Mouse (Mus musculus) gastrocnemius, postnatal 14 days (tissue): ENCODE data around the gene Plekhm3. TPM values are rescaled to one million over a fixed set of nuclear protein-coding genes. Genes with fewer than 3 reads are reported as not detected.

ENCODE experiments used
- DNase-seq: peaks from one replicate; pipeline ENCODE4 v3.0.0; 2021; ENCODE audit warnings: mixed read lengths
- intact Hi-C: fragments of 180-260 bp; cut with DNase I; formaldehyde crosslinking; loops from one replicate; pipeline ENCODE4 v1.15.1; 2025; ENCODE audit warnings: low total_unique reads
- total RNA-seq, 2 experiments: library from RNA; stranded (reverse); gene quantifications; 2 replicates each; pipeline ENCODE4 v1.2.3; 2021

The Plekhm3 gene
- total RNA-seq, 2 experiments from 2014 or later = 3.9 to 5.1 TPM

GRCm38 (mm10) chr1:64886718-64887117 lies 69.9 kb downstream of the Plekhm3 start:
- no peak for DNase-seq
- intact Hi-C loops = no loop called here

GRCm38 (mm10) chr1:64885328-64885727 lies 71.3 kb downstream of the Plekhm3 start:
- DNase-seq = no peak
- intact Hi-C loops = no loop called here

GRCm38 (mm10) chr1:64884007-64884406 lies 72.6 kb downstream of the Plekhm3 start:
- peak; percentile 28 for DNase-seq
- intact Hi-C loops = no loop called here

- intact Hi-C loops = no loop called here
- no peak for DNase-seq
These were observed 76.0 kb downstream of the Plekhm3 start for GRCm38 (mm10) chr1:64880613-64881012.

- intact Hi-C loops = no loop called here
- no peak for DNase-seq
These were observed 77.8 kb downstream of the Plekhm3 start for GRCm38 (mm10) chr1:64878795-64879240.

GRCm38 (mm10) chr1:64876276-64876675 lies 80.3 kb downstream of the Plekhm3 start:
- intact Hi-C loops = no loop called here
- no peak for DNase-seq

- DNase-seq = no peak
- intact Hi-C loops = no loop called here
These were observed 80.9 kb downstream of the Plekhm3 start for GRCm38 (mm10) chr1:64875712-64876111.

GRCm38 (mm10) chr1:64875156-64875555 lies 81.5 kb downstream of the Plekhm3 start:
- intact Hi-C loops = no loop called here

GRCm38 (mm10) chr1:64871956-64872355 lies 84.7 kb downstream of the Plekhm3 start:
- intact Hi-C loops = no loop called here
- DNase-seq = no peak

More at GRCm38 (mm10) chr1:64875156-64875555, 81.5 kb downstream of the Plekhm3 start:
- DNase-seq = no peak

- DNase-seq = no peak
- intact Hi-C loops = no loop called here
These were observed 88.9 kb downstream of the Plekhm3 start for GRCm38 (mm10) chr1:64867684-64868083.

GRCm38 (mm10) chr1:64866140-64866539 lies 90.5 kb downstream of the Plekhm3 start:
- DNase-seq = no peak
- intact Hi-C loops = no loop called here

- intact Hi-C loops = no loop called here
- DNase-seq = no peak
These were observed 96.2 kb downstream of the Plekhm3 start for GRCm38 (mm10) chr1:64860235-64860920.

- intact Hi-C loops = no loop called here
- DNase-seq = no peak
These were observed 96.8 kb downstream of the Plekhm3 start for GRCm38 (mm10) chr1:64859826-64860225.

GRCm38 (mm10) chr1:64854835-64855234 lies 101.8 kb downstream of the Plekhm3 start:
- DNase-seq = no peak
- intact Hi-C loops = no loop called here

- DNase-seq = no peak
- intact Hi-C loops = no loop called here
These were observed 102.6 kb downstream of the Plekhm3 start for GRCm38 (mm10) chr1:64853738-64854730.

- intact Hi-C loops = no loop called here
- no peak for DNase-seq
These were observed 103.4 kb downstream of the Plekhm3 start for GRCm38 (mm10) chr1:64853244-64853643.

GRCm38 (mm10) chr1:64852272-64852671 lies 104.4 kb downstream of the Plekhm3 start:
- intact Hi-C loops = no loop called here
- no peak for DNase-seq

- intact Hi-C loops = no loop called here
- no peak for DNase-seq
These were observed 106.3 kb downstream of the Plekhm3 start for GRCm38 (mm10) chr1:64850345-64850744.

GRCm38 (mm10) chr1:64848996-64849395 lies 107.6 kb downstream of the Plekhm3 start:
- DNase-seq = no peak
- intact Hi-C loops = no loop called here

- DNase-seq = no peak
- intact Hi-C loops = no loop called here
These were observed 108.5 kb downstream of the Plekhm3 start for GRCm38 (mm10) chr1:64848081-64848480.
